Mouse (Mus musculus) left cerebral cortex, adult 11 months (tissue): ENCODE results near the gene Slc12a9.

Source experiments
- DNase-seq: peaks from one replicate; pipeline ENCODE4 v3.0.0; 2022; ENCODE audit warnings: low spot score

Slc12a9 gene

DNA sequence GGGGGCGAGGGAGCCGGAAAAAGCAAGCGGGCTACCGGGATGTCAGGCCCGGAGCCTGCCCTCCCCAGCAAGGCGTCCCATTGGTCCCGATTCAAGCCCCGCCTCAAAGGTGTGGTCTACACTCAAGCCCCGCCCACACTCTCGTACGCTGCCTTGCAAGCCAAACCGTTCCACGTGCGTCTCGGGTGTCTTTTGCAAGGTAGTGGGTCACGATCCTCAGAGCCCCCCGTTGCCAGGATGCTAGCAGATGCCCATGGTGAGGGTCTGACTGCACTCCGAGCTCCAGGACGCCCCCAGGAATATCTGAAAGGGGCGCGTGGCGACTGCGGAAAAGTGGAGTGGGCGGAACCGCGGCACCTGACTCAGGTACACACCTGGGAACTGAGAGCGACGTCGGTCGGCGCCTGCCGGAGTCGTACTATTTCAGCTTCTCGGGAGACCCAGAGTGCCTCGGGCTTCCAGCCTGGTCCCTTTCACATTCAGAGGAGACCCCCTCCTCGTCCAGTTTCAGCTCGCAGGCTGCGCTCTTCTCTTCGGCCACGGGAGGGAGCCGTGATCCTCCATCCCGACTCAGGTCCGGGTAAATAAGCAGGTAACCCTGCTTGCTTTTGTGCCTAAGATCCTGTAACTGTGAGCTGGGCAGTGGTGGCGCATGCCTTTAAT is at the start of gene Slc12a9:
TSS of gene Slc12a9 (minus strand) at position 86 of the 663 bp plus-strand sequence.
- DNase-seq = peak; percentile 93

DNA sequence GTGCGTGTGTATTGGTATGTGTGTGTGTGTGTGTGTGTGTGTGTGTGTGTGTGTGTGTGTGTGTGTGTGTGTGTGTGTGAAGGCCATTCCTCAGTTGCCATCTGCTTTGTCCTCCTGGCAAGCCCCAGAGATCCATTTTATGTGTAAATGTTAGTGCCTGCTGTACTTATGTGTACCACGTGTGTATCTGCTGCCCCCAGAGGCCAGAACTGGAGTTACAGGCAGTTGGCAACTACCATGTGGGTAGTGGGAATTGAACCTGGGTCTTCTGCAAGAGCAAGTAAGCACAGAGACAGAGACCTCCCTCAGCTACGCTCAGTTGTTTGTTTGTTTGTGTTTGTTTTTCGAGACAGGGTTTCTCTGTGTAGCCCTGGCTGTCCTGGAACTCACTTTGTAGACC is 47.8 kb upstream of the Slc12a9 start:
- no peak for DNase-seq

DNA sequence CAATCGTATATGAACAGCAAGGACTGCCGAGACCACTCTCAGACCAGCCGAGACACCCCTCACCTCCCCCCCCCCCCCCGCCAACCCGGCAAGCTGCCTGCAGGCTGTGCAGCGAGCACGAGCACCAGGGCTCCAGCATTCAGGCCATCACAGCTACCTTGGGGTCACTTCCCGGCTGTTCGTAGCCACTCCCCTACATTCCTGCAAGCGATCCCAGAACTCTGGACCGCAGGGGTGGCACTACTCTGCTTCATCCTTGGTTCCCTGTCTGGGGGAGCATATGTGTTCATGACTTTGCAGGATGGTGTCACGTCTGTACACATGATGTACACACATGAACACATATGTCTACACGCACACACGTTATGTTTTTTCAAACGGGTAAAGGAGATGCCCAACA is 44.2 kb upstream of the Slc12a9 start:
- DNase-seq = no peak

DNA sequence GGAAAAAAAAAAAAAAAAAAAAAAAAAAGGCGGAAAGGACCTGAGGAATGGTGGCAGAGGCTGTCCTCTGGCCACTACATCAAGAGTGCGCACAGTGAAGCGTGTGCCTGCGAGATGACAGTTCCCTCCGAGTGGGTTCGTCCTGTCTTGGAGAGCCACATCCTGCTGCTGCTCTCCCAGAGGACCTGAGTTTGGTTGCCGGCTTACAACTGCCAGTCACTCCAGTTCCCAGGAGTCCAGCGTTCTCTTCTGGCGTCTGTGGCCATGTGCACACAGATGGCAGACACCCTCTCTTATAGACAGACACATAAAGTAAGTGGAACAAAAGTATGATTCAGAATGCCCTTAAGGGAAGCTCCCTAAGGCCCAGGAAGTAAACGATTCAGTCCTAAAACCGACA is 43.8 kb upstream of the Slc12a9 start:
- no peak for DNase-seq

- no peak for DNase-seq
These were observed 43.3 kb upstream of the Slc12a9 start for GRCm38 (mm10) chr5:137376722-137377121.

GRCm38 (mm10) chr5:137376198-137376597 is 42.8 kb upstream of the Slc12a9 start:
- peak; percentile 2 for DNase-seq

DNA sequence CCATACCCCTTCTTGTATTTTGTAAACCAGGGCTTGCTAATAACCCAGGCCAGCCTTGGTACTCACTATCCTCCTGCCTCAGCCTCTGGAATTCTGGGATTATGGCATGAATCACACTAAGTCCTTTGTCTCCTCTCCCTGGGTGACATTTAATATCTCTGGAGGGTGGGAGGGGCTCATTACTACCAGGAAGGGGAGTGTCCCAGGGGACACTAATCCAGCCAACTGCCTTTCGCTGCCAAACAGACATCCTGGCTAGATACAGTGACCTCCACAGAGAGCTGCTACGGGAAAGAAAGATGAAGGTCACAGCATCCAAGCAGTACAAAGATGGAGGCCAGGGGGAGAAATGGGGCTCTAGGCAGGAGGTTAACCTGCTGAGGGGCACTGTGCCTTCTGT is 42.2 kb upstream of the Slc12a9 start:
- DNase-seq = no peak

DNA sequence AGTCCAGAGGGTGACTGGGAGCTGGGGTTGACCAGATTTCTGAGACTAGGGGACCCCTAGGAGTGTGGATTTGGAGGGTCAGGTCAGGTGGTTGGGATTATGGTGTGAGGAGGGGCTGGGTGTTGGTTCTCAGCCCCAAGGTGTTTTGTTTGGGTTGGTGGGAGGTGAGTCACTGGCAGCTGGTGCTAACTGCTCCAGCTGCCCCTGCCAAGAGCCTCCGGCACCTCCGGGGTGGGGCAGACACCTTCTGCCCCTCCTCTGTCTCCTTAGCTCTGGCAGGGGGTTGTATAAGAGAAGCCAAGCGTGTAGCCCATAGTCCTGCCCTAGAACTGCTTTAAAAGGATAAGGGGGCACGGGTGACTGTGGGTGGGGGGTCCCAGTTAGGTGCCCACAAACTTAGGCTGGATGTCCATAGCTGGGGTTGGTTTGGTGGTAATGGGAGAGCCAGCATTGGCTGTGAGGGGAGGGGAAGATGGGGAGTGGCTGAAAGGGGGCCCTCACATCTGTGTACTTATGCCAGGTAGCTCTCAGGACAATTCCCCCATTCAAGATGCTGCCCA is 41.2 kb upstream of the Slc12a9 start:
- no peak for DNase-seq

GRCm38 (mm10) chr5:137373371-137373950 is 40.1 kb upstream of the Slc12a9 start:
- DNase-seq = no peak

DNA sequence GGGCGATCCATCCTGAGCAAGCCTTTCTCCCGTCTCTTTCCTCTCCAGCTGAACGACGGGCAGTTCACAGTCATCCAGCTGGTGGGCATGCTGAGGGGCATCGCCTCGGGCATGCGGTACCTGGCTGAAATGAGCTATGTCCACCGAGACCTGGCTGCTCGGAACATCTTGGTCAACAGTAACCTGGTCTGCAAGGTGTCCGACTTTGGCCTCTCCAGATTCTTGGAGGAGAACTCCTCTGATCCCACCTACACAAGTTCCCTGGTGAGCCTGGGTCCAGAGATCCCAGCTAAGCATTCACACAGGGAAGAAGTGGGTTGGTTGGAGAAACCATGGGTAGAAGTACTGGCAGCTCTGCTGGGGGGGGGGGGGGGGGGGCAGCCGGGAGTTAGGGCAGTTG is 36.3 kb upstream of the Slc12a9 start:
- no peak for DNase-seq

GRCm38 (mm10) chr5:137358382-137358781 is 25.0 kb upstream of the Slc12a9 start:
- DNase-seq = no peak

DNA sequence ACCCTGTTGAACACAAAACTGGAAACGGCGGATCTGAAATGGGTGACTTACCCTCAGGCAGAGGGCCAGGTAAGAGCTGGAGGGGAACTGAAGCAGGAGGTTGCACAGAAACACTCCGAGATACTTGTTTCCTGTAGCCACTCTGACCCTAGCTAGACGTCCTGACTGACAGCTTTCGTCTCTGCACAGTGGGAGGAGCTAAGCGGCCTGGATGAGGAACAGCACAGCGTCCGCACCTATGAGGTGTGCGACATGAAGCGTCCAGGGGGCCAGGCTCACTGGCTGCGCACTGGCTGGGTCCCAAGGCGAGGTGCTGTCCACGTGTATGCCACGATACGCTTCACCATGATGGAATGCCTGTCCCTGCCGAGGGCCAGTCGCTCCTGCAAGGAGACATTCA is 20.7 kb upstream of the Slc12a9 start:
- DNase-seq = no peak

GRCm38 (mm10) chr5:137352011-137352975 is 18.9 kb upstream of the Slc12a9 start:
- no peak for DNase-seq

DNA sequence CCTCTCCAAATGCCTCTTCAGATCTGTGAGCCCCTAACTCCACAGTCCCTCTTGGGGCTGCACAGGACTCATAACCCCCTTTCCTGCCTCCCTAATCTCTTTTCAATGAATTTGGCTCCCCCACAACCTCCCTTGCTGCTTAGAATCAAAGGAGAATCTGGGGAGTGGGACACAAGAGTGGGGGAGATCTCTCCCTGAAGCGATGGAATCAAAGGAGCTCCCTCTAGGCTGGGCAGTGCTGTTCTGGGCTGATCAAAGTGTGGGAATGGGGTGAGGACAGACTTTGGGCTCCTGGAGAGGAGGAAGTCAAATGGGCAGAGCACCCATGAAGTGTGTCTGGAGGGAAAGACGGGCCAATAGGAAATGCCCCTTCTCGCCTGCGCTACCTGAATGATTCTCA is 18.0 kb upstream of the Slc12a9 start:
- no peak for DNase-seq

GRCm38 (mm10) chr5:137351058-137351380 is 17.6 kb upstream of the Slc12a9 start:
- DNase-seq = no peak

DNA sequence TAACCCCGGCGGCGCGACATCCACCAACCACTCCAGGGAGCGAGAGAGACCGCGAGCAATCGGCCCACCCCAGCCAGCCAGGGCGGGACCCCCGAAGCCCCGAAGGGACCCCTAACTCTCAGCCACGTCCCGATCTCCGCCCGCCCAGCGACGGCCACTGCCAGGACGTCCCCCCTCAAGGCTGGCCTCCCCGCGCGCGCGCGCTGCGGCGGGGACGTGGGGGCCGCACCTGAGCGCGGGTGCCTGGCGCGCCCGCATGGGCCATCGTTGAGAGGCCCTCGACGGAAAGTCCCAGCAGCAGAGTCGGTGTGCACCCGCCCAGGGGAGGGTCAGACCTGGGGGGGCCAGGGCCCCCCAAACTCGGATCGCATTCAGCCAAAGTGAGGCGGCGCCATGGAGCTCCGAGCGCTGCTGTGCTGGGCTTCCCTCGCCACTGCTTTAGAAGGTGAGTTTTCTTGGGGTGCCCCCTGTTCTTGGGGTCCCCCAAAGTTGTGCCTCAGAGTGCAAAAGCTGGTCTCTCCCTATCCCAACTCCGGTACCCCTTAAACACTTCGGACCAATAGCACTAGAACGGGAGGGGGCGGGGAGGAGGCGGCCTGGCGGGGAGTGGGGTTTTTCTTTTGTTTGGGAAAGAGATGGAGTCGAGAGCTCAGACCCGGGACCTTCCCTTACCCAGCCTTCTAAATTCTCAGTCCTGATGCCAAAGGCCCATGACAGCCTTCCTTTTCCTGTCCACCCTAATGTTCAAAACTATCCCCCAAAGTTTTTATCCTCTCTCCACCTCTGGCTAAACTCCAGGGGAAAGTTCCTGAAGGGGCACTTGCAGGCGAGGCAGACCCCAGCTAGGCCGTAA is 17.0 kb upstream of the Slc12a9 start:
- no peak for DNase-seq

DNA sequence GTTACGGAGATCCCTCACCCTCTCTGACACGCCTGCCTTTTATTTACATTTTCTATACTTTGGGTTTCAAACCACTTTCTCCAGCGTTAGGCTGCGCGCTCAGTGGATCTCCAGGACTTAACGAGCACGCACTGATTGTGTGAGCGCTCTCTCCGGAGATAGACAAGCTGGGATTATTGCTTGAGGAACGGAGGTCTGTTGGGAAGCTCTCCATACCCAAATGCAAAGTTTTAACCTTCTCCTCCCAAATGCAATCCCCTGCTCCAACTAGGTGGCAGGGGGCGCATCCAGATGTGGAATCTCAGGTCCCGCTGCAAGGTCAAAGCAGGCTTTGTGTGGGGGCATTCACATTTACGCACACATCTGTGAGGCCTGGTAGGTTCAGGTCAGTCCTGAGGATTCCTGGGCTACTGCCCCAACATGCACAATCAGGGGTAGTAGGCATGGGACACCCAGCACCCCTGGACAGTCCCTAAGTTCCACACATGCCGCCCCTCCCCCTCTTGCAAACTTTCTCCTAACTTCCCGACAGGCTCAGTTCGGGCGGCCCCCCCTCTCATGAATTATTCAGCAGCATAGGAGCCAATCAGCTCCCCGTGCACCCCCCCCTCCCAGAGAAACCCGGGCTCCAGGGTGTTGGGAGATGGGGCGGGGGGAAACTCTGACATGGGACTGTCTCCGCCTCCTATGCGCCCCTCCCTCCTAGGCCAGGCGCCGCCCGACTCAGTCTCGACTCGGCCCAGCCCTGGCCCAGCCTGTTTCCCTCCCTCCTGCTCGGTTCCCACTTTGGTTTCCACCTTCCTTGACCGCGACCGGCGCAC is 16.2 kb upstream of the Slc12a9 start, which contains the start of gene Ephb4:
TSS of gene Ephb4 (plus strand) at position 726 of the 821 bp plus-strand sequence.
- DNase-seq = no peak

DNA sequence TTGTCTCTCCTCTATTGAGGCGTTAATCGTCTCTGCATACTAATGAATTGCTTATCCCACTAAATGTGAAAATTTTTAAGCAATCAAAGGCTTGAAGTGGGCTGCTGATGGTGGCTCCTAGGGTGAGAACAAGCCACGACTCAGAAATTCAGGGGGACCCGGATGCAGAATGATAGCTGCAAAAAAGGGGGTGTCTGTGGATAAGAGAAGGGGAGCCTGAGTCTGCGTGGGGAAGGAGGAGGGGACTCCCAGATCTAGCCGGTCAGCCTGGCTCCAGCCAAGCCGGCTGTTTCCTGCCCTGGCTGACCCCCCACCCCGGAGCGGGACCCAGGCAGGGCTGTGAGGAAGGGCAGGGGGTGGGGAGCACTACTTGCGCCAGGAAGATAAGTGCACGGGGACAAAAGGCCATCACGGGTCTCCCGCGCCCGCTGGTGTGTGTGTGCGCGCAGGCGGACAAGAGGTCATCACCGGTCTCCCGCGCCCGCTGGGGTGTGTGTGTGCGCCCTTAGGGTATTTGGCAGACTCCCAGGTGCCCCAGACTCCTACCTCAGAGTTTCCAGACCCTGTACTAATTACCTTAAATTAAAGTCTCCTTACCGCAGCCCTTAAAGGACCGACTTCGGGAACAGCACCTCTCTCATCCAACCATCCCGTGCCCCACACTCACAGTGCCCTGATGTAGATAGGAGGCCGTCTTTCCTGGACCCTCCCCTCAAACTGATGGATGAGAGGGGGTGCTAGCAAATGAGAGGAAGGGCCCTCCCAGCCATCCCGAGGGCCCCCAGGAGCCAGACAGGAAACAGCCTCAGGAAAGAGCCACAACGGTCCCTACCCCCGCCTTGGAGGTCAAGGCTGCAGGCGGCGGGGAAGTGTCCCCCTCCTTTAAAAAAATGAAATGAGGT is 15.3 kb upstream of the Slc12a9 start:
- no peak for DNase-seq

GRCm38 (mm10) chr5:137347856-137348255 is 14.5 kb upstream of the Slc12a9 start:
- no peak for DNase-seq

GRCm38 (mm10) chr5:137346983-137347382 is 13.6 kb upstream of the Slc12a9 start:
- no peak for DNase-seq
